Mouse (Mus musculus): ENCODE data around the gene Tent4a. TPM values are rescaled to one million over a fixed set of nuclear protein-coding genes. Genes with fewer than 3 reads are reported as not detected.

Gene Tent4a
- polyA plus RNA-seq, 1 experiment from 2014 or later = 6.2 TPM

DNA sequence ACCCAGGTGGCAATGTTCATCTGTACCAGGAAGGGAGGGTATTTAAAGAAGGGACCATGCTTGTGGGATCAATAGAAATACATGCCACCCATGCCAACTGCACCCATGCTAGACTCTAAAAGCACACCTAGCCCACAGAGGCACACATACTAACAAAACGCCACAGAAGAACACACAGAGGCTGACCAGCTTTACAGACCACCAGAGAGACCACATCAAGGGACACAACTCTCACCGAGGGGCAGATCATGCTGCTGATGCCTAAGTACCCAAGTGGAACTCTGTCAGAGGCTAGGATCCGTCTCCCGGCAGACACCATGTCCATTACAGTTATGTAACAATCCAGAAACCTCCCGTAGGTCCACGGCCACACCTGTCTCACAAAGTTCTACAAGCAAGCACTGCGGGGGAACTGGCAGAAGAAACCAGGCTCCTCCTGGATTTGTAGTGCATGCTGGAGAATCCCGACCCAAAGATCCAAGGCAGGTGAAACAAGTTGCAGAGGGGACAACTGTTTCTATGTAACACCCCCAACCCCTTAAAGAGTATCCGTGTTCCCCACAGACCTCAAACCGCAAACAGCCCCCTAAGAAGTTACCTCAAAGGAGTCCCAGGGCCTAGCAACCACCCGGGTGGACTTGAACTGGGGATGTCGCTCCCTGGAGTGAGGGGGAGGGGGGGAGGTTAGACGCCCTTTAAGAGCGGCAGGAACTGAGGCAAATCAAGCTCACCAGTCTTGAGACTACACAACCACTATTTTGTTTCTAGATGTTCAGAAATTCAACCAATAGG lies 2.1 kb downstream of the Tent4a start:
- no peak for DNase-seq (ENCODE audit: low spot score)
- H3K4me3 ChIP-seq (ENCODE audit: low read depth, low read length) = peak overlapping the region; percentile 98
- H3K27me3 ChIP-seq (replicated peaks; ENCODE audit: control insufficient read depth, insufficient read depth, low read length) = no peaks in the 10 kb centered on the region
- peaks cover 6% of the 10 kb centered on the region; the same call in 1 of the 2 replicates for H3K36me3 ChIP-seq (ENCODE audit: control insufficient read depth, insufficient read depth, low read length)
- H3K9ac ChIP-seq (ENCODE audit: low read depth, low read length) = peak overlapping the region; percentile 98
- peaks cover 42% of the 10 kb centered on the region for H3K4me1 ChIP-seq (replicated peaks; ENCODE audit: control insufficient read depth, insufficient read depth, low read length)
- no peak for ATAC-seq (replicated peaks; ENCODE audit: low FRiP score)
- WGBS = 24% methylated on average over 14 of the region's 14 CpGs
- H3K27ac ChIP-seq (ENCODE audit: low read depth, low read length) = no peak overlapping the region
- H3K4me2 ChIP-seq = peak overlapping the region; percentile 96
- H3K9me3 ChIP-seq (ENCODE audit: control insufficient read depth, low read length) = no peaks in the 10 kb centered on the region

DNA sequence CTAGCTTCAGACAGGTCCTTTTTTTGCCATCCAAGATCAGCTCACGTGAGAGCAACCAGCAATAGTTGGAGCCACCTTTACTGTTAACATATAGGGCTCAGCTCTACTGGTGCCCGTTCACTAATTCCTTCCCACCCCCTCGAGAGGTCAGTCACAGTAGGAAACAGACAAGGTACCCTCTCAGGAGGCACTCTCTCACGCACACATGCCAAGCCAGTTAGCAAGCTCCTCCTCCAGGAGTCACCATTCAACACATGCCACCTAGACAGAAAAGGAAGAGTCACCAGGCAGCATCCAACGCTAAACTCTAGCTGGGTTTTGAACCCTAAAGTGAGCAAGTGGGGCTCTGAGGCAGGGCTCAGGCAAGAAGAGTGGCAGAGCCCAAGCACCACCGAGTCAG lies 3.0 kb downstream of the Tent4a start:
- H3K27ac ChIP-seq (ENCODE audit: low read depth, low read length) = no peak overlapping the region
- H3K4me3 ChIP-seq (ENCODE audit: low read depth, low read length) = peak overlapping the region; percentile 98
- no peaks in the 10 kb centered on the region for H3K9me3 ChIP-seq (ENCODE audit: control insufficient read depth, low read length)
- no peak for ATAC-seq (replicated peaks; ENCODE audit: low FRiP score)
- peaks cover 44% of the 10 kb centered on the region for H3K4me1 ChIP-seq (replicated peaks; ENCODE audit: control insufficient read depth, insufficient read depth, low read length)
- no peak for DNase-seq (ENCODE audit: low spot score)
- H3K36me3 ChIP-seq (ENCODE audit: control insufficient read depth, insufficient read depth, low read length) = peaks cover 6% of the 10 kb centered on the region; the same call in 1 of the 2 replicates
- no peak overlapping the region for H3K9ac ChIP-seq (ENCODE audit: low read depth, low read length)
- no peaks in the 10 kb centered on the region for H3K27me3 ChIP-seq (replicated peaks; ENCODE audit: control insufficient read depth, insufficient read depth, low read length)
- peak overlapping the region; percentile 96 for H3K4me2 ChIP-seq
- WGBS = 52% methylated on average over 6 of the region's 6 CpGs

DNA sequence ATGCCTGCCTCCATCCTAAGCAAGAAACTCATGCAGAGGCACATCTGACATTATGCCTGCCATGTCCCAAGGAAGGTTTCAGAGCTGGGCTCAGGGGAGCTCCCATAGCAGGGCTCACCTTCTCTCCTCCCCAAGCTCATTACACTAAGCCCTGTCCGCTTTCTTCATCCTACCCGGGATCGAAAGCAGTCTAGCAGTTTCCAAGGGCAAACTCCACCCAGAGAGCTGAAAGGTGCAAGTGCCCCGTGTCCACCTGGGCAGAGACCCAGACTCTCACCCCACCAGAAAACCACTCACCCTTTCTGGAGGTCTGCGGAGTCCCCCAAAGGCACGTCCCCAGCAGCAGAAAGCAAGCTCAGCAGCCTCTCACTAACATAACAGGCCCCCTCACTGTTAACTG lies 3.5 kb downstream of the Tent4a start:
- Histone ChIP-seq H3K9me3 (ENCODE audit: control insufficient read depth, low read length) (no peaks in the 10 kb centered on the region), H3K36me3 (ENCODE audit: control insufficient read depth, insufficient read depth, low read length) (peaks cover 6% of the 10 kb centered on the region; the same call in 1 of the 2 replicates), H3K4me2 (peak overlapping the region; percentile 96), H3K4me3 (ENCODE audit: low read depth, low read length) (peak overlapping the region; percentile 98; the same call in 1 of the 2 replicates), H3K9ac (ENCODE audit: low read depth, low read length) (no peak overlapping the region), H3K27me3 (replicated peaks; ENCODE audit: control insufficient read depth, insufficient read depth, low read length) (no peaks in the 10 kb centered on the region), H3K27ac (ENCODE audit: low read depth, low read length) (no peak overlapping the region), H3K4me1 (replicated peaks; ENCODE audit: control insufficient read depth, insufficient read depth, low read length) (peaks cover 49% of the 10 kb centered on the region)
- DNase-seq (ENCODE audit: low spot score) (no peak), ATAC-seq (replicated peaks; ENCODE audit: low FRiP score) (no peak)
- 92% methylated on average over 6 of the region's 6 CpGs for WGBS

DNA sequence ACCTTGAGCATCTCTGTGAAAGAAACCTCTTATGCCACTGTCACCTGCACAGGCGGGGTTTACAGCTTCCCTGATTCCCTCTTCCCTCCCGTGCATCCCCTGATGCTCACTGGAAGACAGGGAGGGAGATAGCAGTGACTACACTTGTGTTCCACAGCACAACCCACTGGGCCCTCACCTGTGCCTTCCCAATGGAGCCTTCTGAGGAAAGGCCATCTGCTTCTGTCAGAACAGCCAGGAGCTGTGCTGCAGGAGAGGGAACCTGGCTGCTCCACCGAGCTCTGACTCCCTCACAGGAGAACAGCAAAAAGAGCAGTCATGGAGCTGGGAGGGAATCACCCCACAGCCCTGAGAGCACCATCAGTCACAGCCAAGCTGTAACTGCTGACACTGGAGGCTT lies 4.3 kb downstream of the Tent4a start:
- WGBS = 86% methylated on average over 3 of the region's 3 CpGs
- H3K4me2 ChIP-seq = no peak overlapping the region

DNA sequence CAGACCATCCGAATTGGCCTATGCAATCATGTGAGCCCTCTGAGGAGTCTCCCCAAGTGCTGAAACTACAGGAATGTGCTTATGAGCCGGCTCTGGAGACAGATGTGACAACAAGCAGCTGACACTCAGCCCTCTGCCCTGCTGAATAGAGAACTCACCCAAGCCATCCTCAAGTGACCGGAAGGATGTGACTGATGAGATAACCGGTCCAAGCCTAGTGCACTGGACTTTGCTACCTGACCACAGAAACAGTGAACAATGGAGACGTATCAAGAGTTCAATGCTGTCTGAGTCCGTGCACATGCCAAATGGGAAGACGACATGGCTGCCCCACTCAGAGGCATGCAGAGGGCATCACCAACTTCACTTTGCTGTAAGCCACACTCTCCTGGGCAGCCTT lies 5.9 kb downstream of the Tent4a start:
- DNase-seq (ENCODE audit: low spot score) = no peak
- Histone ChIP-seq H3K4me1 (replicated peaks; ENCODE audit: control insufficient read depth, insufficient read depth, low read length) (peaks cover 53% of the 10 kb centered on the region), H3K9me3 (ENCODE audit: control insufficient read depth, low read length) (no peaks in the 10 kb centered on the region), H3K4me2 (no peak overlapping the region), H3K27ac (ENCODE audit: low read depth, low read length) (no peak overlapping the region; the same call in 1 of the 2 replicates), H3K36me3 (ENCODE audit: control insufficient read depth, insufficient read depth, low read length) (peaks cover 6% of the 10 kb centered on the region; the same call in 1 of the 2 replicates), H3K4me3 (ENCODE audit: low read depth, low read length) (no peak overlapping the region), H3K27me3 (replicated peaks; ENCODE audit: control insufficient read depth, insufficient read depth, low read length) (no peaks in the 10 kb centered on the region), H3K9ac (ENCODE audit: low read depth, low read length) (no peak overlapping the region)
- 71% methylated on average over 7 of the region's 7 CpGs for WGBS
- no peak for ATAC-seq (replicated peaks; ENCODE audit: low FRiP score)

More for the DNA sequence above, 4.3 kb downstream of the Tent4a start:
- Histone ChIP-seq H3K9me3 (ENCODE audit: control insufficient read depth, low read length) (no peaks in the 10 kb centered on the region), H3K36me3 (ENCODE audit: control insufficient read depth, insufficient read depth, low read length) (peaks cover 6% of the 10 kb centered on the region; the same call in 1 of the 2 replicates), H3K27me3 (replicated peaks; ENCODE audit: control insufficient read depth, insufficient read depth, low read length) (no peaks in the 10 kb centered on the region), H3K4me3 (ENCODE audit: low read depth, low read length) (no peak overlapping the region), H3K4me1 (replicated peaks; ENCODE audit: control insufficient read depth, insufficient read depth, low read length) (peaks cover 45% of the 10 kb centered on the region), H3K27ac (ENCODE audit: low read depth, low read length) (no peak overlapping the region), H3K9ac (ENCODE audit: low read depth, low read length) (no peak overlapping the region)
- DNase-seq (ENCODE audit: low spot score) (no peak), ATAC-seq (replicated peaks; ENCODE audit: low FRiP score) (no peak)

DNA sequence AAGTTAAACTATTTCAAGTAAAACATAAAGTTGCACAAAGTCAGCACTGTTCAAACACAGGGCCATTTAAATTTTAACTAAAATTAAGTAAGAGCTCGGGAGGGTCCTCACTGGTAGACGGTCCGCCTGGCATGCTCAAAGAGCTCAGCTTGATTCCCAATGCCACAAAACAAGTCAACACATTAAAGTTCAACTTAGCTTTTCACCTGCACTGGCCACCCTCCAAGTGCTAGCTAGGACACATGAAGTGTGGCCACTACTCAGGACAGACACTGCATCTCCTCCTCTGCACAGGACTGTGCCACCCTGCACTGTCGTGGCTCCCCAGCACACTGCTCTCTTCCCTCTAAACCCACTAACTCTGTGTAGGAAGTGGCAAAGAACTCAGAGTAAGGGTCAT lies 8.6 kb downstream of the Tent4a start:
- Histone ChIP-seq H3K36me3 (ENCODE audit: control insufficient read depth, insufficient read depth, low read length) (peaks cover 6% of the 10 kb centered on the region; the same call in 1 of the 2 replicates), H3K4me2 (peak overlapping the region; percentile 33), H3K9ac (ENCODE audit: low read depth, low read length) (no peak overlapping the region), H3K27ac (ENCODE audit: low read depth, low read length) (no peak overlapping the region), H3K4me3 (ENCODE audit: low read depth, low read length) (no peak overlapping the region), H3K9me3 (ENCODE audit: control insufficient read depth, low read length) (no peaks in the 10 kb centered on the region), H3K4me1 (replicated peaks; ENCODE audit: control insufficient read depth, insufficient read depth, low read length) (peaks cover 48% of the 10 kb centered on the region), H3K27me3 (replicated peaks; ENCODE audit: control insufficient read depth, insufficient read depth, low read length) (no peaks in the 10 kb centered on the region)
- WGBS = 66% methylated on average over 4 of the region's 4 CpGs
- no peak for DNase-seq (ENCODE audit: low spot score)
- peak; percentile 22; the same call in 1 of the 2 replicates for ATAC-seq (replicated peaks; ENCODE audit: low FRiP score)

DNA sequence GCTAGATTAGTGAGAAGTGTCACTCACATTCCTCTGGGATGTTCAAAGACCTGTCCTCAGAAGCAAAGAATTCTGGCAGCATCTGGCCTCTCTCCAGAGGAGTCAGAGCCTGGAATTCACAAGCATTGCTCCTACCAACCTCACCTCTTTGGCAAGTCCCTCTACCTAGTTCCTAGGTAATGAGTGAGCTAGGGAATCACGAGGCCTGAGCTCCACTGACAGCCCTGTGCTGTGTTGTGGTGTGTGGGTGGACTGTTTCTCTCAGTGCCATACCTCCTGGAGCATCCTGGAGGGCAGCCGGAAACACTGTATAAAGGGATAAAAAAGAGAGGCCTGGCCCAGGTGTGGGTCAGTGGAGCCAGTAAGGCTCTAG lies 10.3 kb downstream of the Tent4a start:
- H3K4me1 ChIP-seq (replicated peaks; ENCODE audit: control insufficient read depth, insufficient read depth, low read length) = peaks cover 45% of the 10 kb centered on the region
- no peaks in the 10 kb centered on the region for H3K9me3 ChIP-seq (ENCODE audit: control insufficient read depth, low read length)
- ATAC-seq (replicated peaks; ENCODE audit: low FRiP score) (no peak), DNase-seq (ENCODE audit: low spot score) (no peak)
- no peak overlapping the region for H3K9ac ChIP-seq (ENCODE audit: low read depth, low read length)
- 0 out of 2 replicates have a peak overlapping the region, but pooled peaks have one; percentile 39 for H3K27ac ChIP-seq (ENCODE audit: low read depth, low read length)
- no peaks in the 10 kb centered on the region for H3K27me3 ChIP-seq (replicated peaks; ENCODE audit: control insufficient read depth, insufficient read depth, low read length)
- H3K36me3 ChIP-seq (ENCODE audit: control insufficient read depth, insufficient read depth, low read length) = no peaks in the 10 kb centered on the region
- 73% methylated on average over 2 of the region's 2 CpGs for WGBS
- no peak overlapping the region for H3K4me2 ChIP-seq
- no peak overlapping the region for H3K4me3 ChIP-seq (ENCODE audit: low read depth, low read length)

DNA sequence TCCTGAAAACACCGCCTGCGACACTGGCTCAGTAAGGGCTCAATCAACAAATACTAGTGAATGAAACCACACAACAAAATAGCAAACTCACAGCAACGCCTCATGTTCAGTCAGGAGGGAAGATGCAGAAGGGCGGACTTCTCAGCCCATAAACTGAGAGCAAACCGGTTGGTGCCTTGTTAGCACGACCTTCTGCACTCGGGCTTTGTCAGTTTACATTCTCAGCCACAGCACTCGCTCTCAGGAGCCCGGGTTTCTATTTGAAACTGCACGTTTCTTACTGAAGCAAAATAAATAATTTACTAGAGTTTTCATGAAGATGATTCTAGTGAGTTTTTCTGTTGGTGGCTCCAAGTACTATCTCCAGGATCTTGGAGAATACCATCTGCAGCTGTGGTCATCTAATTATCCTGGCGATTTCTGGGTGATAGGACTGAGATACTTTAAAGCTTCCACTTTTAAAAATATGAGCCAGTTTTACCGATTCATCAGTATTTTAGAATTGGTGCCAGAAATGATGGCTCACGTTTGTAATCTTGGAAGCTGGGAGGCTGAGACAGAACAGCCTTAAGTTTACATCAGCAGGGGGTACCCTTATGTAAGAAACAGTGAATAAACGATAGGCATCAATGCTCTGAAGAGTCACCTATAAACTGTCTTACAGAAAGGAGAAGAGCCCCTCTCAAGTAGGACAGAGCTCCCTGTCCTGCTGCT lies 10.8 kb downstream of the Tent4a start:
- DNase-seq (ENCODE audit: low spot score) (no peak), ATAC-seq (replicated peaks; ENCODE audit: low FRiP score) (no peak)
- Histone ChIP-seq H3K9me3 (ENCODE audit: control insufficient read depth, low read length) (no peaks in the 10 kb centered on the region), H3K4me2 (no peak overlapping the region), H3K9ac (ENCODE audit: low read depth, low read length) (no peak overlapping the region), H3K36me3 (ENCODE audit: control insufficient read depth, insufficient read depth, low read length) (no peaks in the 10 kb centered on the region), H3K4me3 (ENCODE audit: low read depth, low read length) (no peak overlapping the region), H3K27ac (ENCODE audit: low read depth, low read length) (no peak overlapping the region), H3K4me1 (replicated peaks; ENCODE audit: control insufficient read depth, insufficient read depth, low read length) (peaks cover 43% of the 10 kb centered on the region), H3K27me3 (replicated peaks; ENCODE audit: control insufficient read depth, insufficient read depth, low read length) (no peaks in the 10 kb centered on the region)
- WGBS = 66% methylated on average over 14 of the region's 14 CpGs
